Mouse (Mus musculus): ENCODE results near the gene Plekha7.

- no peak for TF ChIP-seq CTCF (IDR thresholded peaks at IDR 0.05; ENCODE audit: extremely low read depth, insufficient read depth, insufficient read length, insufficient replicate concordance)
- no peak for TF ChIP-seq POLR2A (IDR thresholded peaks at IDR 0.05; ENCODE audit: low read depth, low read length)
Measured at GRCm38 (mm10) chr7:116290559-116290958, 17.6 kb downstream of the Plekha7 start.
